ENCODE assay signal across 8 mouse cellular contexts in genomic region chr2:167891908-167892307, GRCm38 (mm10). TPM values are rescaled to one million over a fixed set of nuclear protein-coding genes. Genes with fewer than 3 reads are reported as not detected.
DNase-seq lines count a peak whose midpoint lies in the region; ATAC-seq and TF ChIP-seq lines count a peak whose summit lies in the region.
"Had no signal": no experiment of that assay in that cellular context is flagged by ENCODE, and none has a peak within 500 bp of the region (broad histone marks: within the 10 kb centered on the region; RNA-seq: fewer than 3 reads in every experiment).

No protein-coding gene starts in this region.

- no peaks in the 10 kb centered on the region for H3K79me3 ChIP-seq in C2C12 (ENCODE audit: low read depth)

- no peaks in the 10 kb centered on the region for H3K79me2 ChIP-seq in C2C12 (ENCODE audit: control insufficient read depth, insufficient read depth)

- no peak overlapping the region for H3K27ac ChIP-seq in ES-E14 (ENCODE audit: insufficient read depth, low read depth, low read length, poor library complexity, severe bottlenecking)
- no peak overlapping the region for H3K27ac ChIP-seq in heart, embryonic 13.5 days (replicated peaks)
- H3K27ac ChIP-seq: limb, embryonic 15.5 days had no signal

- peak; percentile 64 for DNase-seq in ES-E14 (ENCODE audit: low read depth, low spot score)
- peak; percentile 24 to 29 for DNase-seq in cerebellum, postnatal 36 days
- DNase-seq in kidney, postnatal 4 days, result peak; percentile 80 to 84
- DNase-seq in lung, postnatal 10 days, result peak; percentile 83
- DNase-seq in skeletal muscle tissue, adult 2 months (ENCODE audit: low read depth, low spot score), result peak; percentile 64

- H3K9me3 ChIP-seq in ES-E14 (ENCODE audit: control insufficient read depth, insufficient read depth, low read depth, low read length), result no peaks in the 10 kb centered on the region
- no peaks in the 10 kb centered on the region for H3K9me3 ChIP-seq in heart, embryonic 13.5 days
- H3K9me3 ChIP-seq: limb, embryonic 15.5 days had no signal

- H3K27me3 ChIP-seq in C2C12 (ENCODE audit: control insufficient read depth, insufficient read depth, insufficient read length), result no peaks in the 10 kb centered on the region
- peaks cover 20% of the 10 kb centered on the region for H3K27me3 ChIP-seq in heart, embryonic 13.5 days (replicated peaks)

- H3K36me3 ChIP-seq in C2C12 (ENCODE audit: control insufficient read depth, insufficient read depth) (no peaks in the 10 kb centered on the region), ES-E14 (ENCODE audit: control insufficient read depth, insufficient read depth, low read length, poor library complexity, severe bottlenecking) (no peaks in the 10 kb centered on the region)
- H3K36me3 ChIP-seq in heart, embryonic 13.5 days, result no peaks in the 10 kb centered on the region
- H3K36me3 ChIP-seq: limb, embryonic 15.5 days had no signal

- 7% methylated on average over 9 of the region's 9 CpGs for WGBS in heart, embryonic 13.5 days

- H3ac ChIP-seq in C2C12 (ENCODE audit: control insufficient read depth, insufficient read length, low read depth), result no peak overlapping the region

- peak; percentile 82 for TF ChIP-seq CTCF in C2C12 (IDR thresholded peaks at IDR 0.05; ENCODE audit: control insufficient read depth, insufficient read depth, insufficient read length)

- H3K4me3 ChIP-seq in C2C12 (ENCODE audit: insufficient read depth, poor library complexity, severe bottlenecking) (no peak overlapping the region), ES-E14 (ENCODE audit: insufficient read depth in 1 of 2, low read depth in 1 of 2, low read length in 2 of 2, poor library complexity in 1 of 2, severe bottlenecking in 1 of 2) (no peak overlapping the region)
- H3K4me3 ChIP-seq in heart, embryonic 13.5 days, result no peak overlapping the region
- H3K4me3 ChIP-seq: limb, embryonic 15.5 days had no signal

- H3K4me2 ChIP-seq in heart, embryonic 13.5 days, result no peak overlapping the region
- H3K4me2 ChIP-seq: limb, embryonic 15.5 days had no signal

- peaks cover 0 to 6% of the 10 kb centered on the region in 2 experiments; a peak in 1 of 4 replicates for H3K4me1 ChIP-seq in ES-E14 (ENCODE audit: control insufficient read depth in 2 of 2, insufficient read depth in 2 of 2, low read length in 2 of 2, poor library complexity in 1 of 2)
- H3K4me1 ChIP-seq in heart, embryonic 13.5 days, result peaks cover 46% of the 10 kb centered on the region

- ATAC-seq in heart, embryonic 13.5 days (ENCODE audit: extremely low read depth, insufficient number of reproducible peaks, low FRiP score, low TSS enrichment), result no peak

- in situ Hi-C loops in ES-E14 (cut with MboI; ENCODE audit: low sequenced_read_pairs in 2 of 2, unreplicated experiment in 2 of 2), result loop anchor here in 1 of 2 experiments (10.0 kb wide), 1 partner anchor 357 kb away; the partner anchor contains the start of gene Snai1

- no peak overlapping the region for H3K9ac ChIP-seq in ES-E14 (ENCODE audit: insufficient read depth, low read depth, low read length, poor library complexity, severe bottlenecking)
- H3K9ac ChIP-seq in heart, embryonic 13.5 days, result peak overlapping the region; percentile 15; the same call in 1 of the 2 replicates
- H3K9ac ChIP-seq: limb, embryonic 15.5 days had no signal

TF ChIP-seq in C2C12, 6 proteins besides CTCF, POLR2A, EP300 and RAD21:
- no peak for TF ChIP-seq CEBPB (IDR thresholded peaks at IDR 0.05; ENCODE audit: low read depth)
- no peak for TF ChIP-seq USF1 (IDR thresholded peaks at IDR 0.05; ENCODE audit: low read depth)
- TF ChIP-seq MYOG (IDR thresholded peaks at IDR 0.05; ENCODE audit: control insufficient read depth, extremely low read depth, insufficient read length), result no peak
- TF ChIP-seq FOSL1 (IDR thresholded peaks at IDR 0.05; ENCODE audit: insufficient read depth, low read length, poor library complexity, severe bottlenecking), result no peak
- TF ChIP-seq MYOD1 (IDR thresholded peaks at IDR 0.05; ENCODE audit: control insufficient read depth, insufficient read length, low read depth), result no peak
- TF ChIP-seq MAX (IDR thresholded peaks at IDR 0.05), result no peak

TF ChIP-seq in ES-E14, 5 proteins besides CTCF, POLR2A, EP300 and RAD21:
- TF ChIP-seq ZC3H11A (IDR thresholded peaks at IDR 0.05; ENCODE audit: borderline replicate concordance, low read depth, low read length), result peak; percentile 90; the same call in 1 of the 2 replicates
- TF ChIP-seq CHD2 (IDR thresholded peaks at IDR 0.05; ENCODE audit: low read depth, low read length), result no peak
TF ChIP-seq in ES-E14: peak in this region for 1.

RNA-seq across cellular contexts. Expression of gene Ptpn1, which starts 39.9 kb away (rescaled TPM):
- polyA plus RNA-seq in C2C12 (2012; fragmentation: generic; extraction: Trizol), result 64.6 TPM
- total RNA-seq in ES-E14 (2012; rRNA removed), result 31.1 and 39.9 TPM in 2 replicates
- 42.1 and 47.2 TPM in 2 replicates for polyA plus RNA-seq in heart, embryonic 13.5 days (2015; fragmentation: Nextera tagmentation; extraction: Ambion mirVana)

Comparison
In these comparisons a context has a peak if more than half of its experiments do, and no peak if none do; other contexts are left out.
1. DNase-seq: peak in every context shown above with its lines; median percentile 83 in lung, postnatal 10 days; 82 in kidney, postnatal 4 days; 64 in ES-E14; 64 in skeletal muscle tissue, adult 2 months; 26 in cerebellum, postnatal 36 days.